Mouse (Mus musculus) midbrain, embryonic 14.5 days (tissue): ENCODE results near the gene Slc6a1. TPM values are rescaled to one million over a fixed set of nuclear protein-coding genes. Genes with fewer than 3 reads are reported as not detected.
A peak's percentile ranks its signal among the peaks of the same experiment; 100 is the strongest.

Experiments used
- ATAC-seq: fragments of 200-750 bp; cut with Nextera tagmentation; 2 replicates; pipeline ENCODE4 v1.8.0; 2017; ENCODE audit warnings: moderate number of reproducible peaks, moderate library complexity; ENCODE audit not compliant: low FRiP score, low TSS enrichment
- DNase-seq: peaks from one replicate; pipeline ENCODE4 v3.0.0-alpha.2; 2015
- H3K27ac ChIP-seq: fragments of 300-500 bp; sonication (generic); replicated peaks from 2 replicates; pipeline ENCODE4 v1.5.1; 2014; ENCODE audit warnings: mild to moderate bottlenecking, low read depth, low read length, moderate library complexity
- H3K27me3 ChIP-seq: fragments of 300-500 bp; sonication (generic); 2 replicates; pipeline ENCODE4 v1.6.1; 2014; ENCODE audit warnings: low read length, control low read depth, mixed read lengths; ENCODE audit not compliant: control insufficient read depth, insufficient read depth
- H3K36me3 ChIP-seq: fragments of 300-500 bp; sonication (generic); 2 replicates; pipeline ENCODE4 v1.6.1; 2014; ENCODE audit warnings: low read length, control low read depth; ENCODE audit not compliant: control insufficient read depth, insufficient read depth
- H3K4me1 ChIP-seq: fragments of 300-500 bp; sonication (generic); 2 replicates; pipeline ENCODE4 v1.6.1; 2014; ENCODE audit warnings: mild to moderate bottlenecking, antibody characterized with exemption, low read length, control low read depth; ENCODE audit not compliant: control insufficient read depth, insufficient read depth
- H3K4me2 ChIP-seq: fragments of 300-500 bp; sonication (generic); 2 replicates; pipeline ENCODE4 v1.6.1; 2014; ENCODE audit warnings: mild to moderate bottlenecking, low read length, moderate library complexity
- H3K4me3 ChIP-seq: fragments of 300-500 bp; sonication (generic); replicated peaks from 2 replicates; pipeline ENCODE4 v1.5.1; 2014; ENCODE audit warnings: low read depth, low read length
- H3K9ac ChIP-seq: fragments of 300-500 bp; sonication (generic); replicated peaks from 2 replicates; pipeline ENCODE4 v1.6.1; 2014; ENCODE audit warnings: mild to moderate bottlenecking, low read length, moderate library complexity
- H3K9me3 ChIP-seq: fragments of 300-500 bp; sonication (generic); 2 replicates; pipeline ENCODE4 v1.6.1; 2016; ENCODE audit warnings: low read length, control low read depth, mixed read lengths; ENCODE audit not compliant: control insufficient read depth
- WGBS: fragments of 180-500 bp; shearing (Covaris S2); extraction: QIAGEN DNeasy Blood & Tissue Kit; methylation state at CpG from one replicate; pipeline ENCODE4 v1.1.7; 2014; 5-methylcytosine and 5-hydroxymethylcytosine counted together
- polyA plus RNA-seq: library from polyadenylated mRNA; unstranded; fragments of >200 nt; fragmentation: Nextera tagmentation; extraction: Ambion mirVana; gene quantifications from 2 replicates; pipeline ENCODE4 v1.2.1, GENCODE M21; 2014

Gene Slc6a1
- polyA plus RNA-seq, 1 experiment from 2014 or later = 116 TPM

- Histone ChIP-seq H3K9ac (no peak overlapping the region), H3K36me3 (no peaks in the 10 kb centered on the region), H3K4me3 (no peak overlapping the region), H3K4me2 (no peak overlapping the region), H3K27ac (peak overlapping the region; percentile 20; the same call in 1 of the 2 replicates), H3K27me3 (no peaks in the 10 kb centered on the region), H3K9me3 (no peaks in the 10 kb centered on the region), H3K4me1 (peaks cover 18% of the 10 kb centered on the region)
- 61% methylated on average over 3 of the region's 3 CpGs for WGBS
- DNase-seq (no peak), ATAC-seq (no peak)
These were observed 18.4 kb upstream of the Slc6a1 start for GRCm38 (mm10) chr6:114264010-114264409.

GRCm38 (mm10) chr6:114264426-114264825 lies 18.0 kb upstream of the Slc6a1 start:
- Histone ChIP-seq H3K27ac (no peak overlapping the region), H3K4me2 (no peak overlapping the region), H3K27me3 (no peaks in the 10 kb centered on the region), H3K4me1 (peaks cover 16% of the 10 kb centered on the region; the same call in 1 of the 2 replicates), H3K4me3 (no peak overlapping the region), H3K36me3 (no peaks in the 10 kb centered on the region), H3K9me3 (no peaks in the 10 kb centered on the region), H3K9ac (no peak overlapping the region)
- ATAC-seq (no peak), DNase-seq (peak; percentile 57)
- WGBS = 62% methylated on average over 5 of the region's 5 CpGs

GRCm38 (mm10) chr6:114266273-114266672 lies 16.2 kb upstream of the Slc6a1 start:
- Histone ChIP-seq H3K4me1 (peaks cover 18% of the 10 kb centered on the region; the same call in 1 of the 2 replicates), H3K4me2 (no peak overlapping the region), H3K36me3 (no peaks in the 10 kb centered on the region), H3K9ac (no peak overlapping the region), H3K27ac (no peak overlapping the region), H3K4me3 (no peak overlapping the region), H3K9me3 (no peaks in the 10 kb centered on the region), H3K27me3 (no peaks in the 10 kb centered on the region)
- DNase-seq (no peak), ATAC-seq (no peak)

- WGBS = 29% methylated on average over 4 of the region's 4 CpGs
- no peaks in the 10 kb centered on the region for H3K27me3 ChIP-seq
- no peaks in the 10 kb centered on the region for H3K36me3 ChIP-seq
- no peak overlapping the region for H3K9ac ChIP-seq
- DNase-seq (no peak), ATAC-seq (no peak)
- H3K4me3 ChIP-seq = no peak overlapping the region
- H3K9me3 ChIP-seq = no peaks in the 10 kb centered on the region
- H3K27ac ChIP-seq = no peak overlapping the region
- no peak overlapping the region for H3K4me2 ChIP-seq
- H3K4me1 ChIP-seq = 0 out of 2 replicates have a peak, but pooled peaks cover 10% of the 10 kb centered on the region
These were observed 14.5 kb upstream of the Slc6a1 start for GRCm38 (mm10) chr6:114267979-114268378.

- DNase-seq = no peak
- Histone ChIP-seq H3K9ac (no peak overlapping the region), H3K27me3 (no peaks in the 10 kb centered on the region), H3K9me3 (no peaks in the 10 kb centered on the region), H3K4me2 (no peak overlapping the region), H3K36me3 (no peaks in the 10 kb centered on the region), H3K4me3 (no peak overlapping the region), H3K27ac (no peak overlapping the region), H3K4me1 (peaks cover 10% of the 10 kb centered on the region; the same call in 1 of the 2 replicates)
- no peak for ATAC-seq
- 89% methylated on average over 2 of the region's 2 CpGs for WGBS
These were observed 12.8 kb upstream of the Slc6a1 start for GRCm38 (mm10) chr6:114269589-114269988.

GRCm38 (mm10) chr6:114270799-114271198 lies 11.6 kb upstream of the Slc6a1 start:
- Histone ChIP-seq H3K4me1 (peaks cover 10% of the 10 kb centered on the region; the same call in 1 of the 2 replicates), H3K9me3 (no peaks in the 10 kb centered on the region), H3K27ac (no peak overlapping the region), H3K9ac (no peak overlapping the region), H3K36me3 (no peaks in the 10 kb centered on the region), H3K27me3 (no peaks in the 10 kb centered on the region), H3K4me3 (no peak overlapping the region), H3K4me2 (no peak overlapping the region)
- ATAC-seq (no peak), DNase-seq (no peak)
- WGBS = 71% methylated on average over 5 of the region's 5 CpGs

- 74% methylated on average over 15 of the region's 15 CpGs for WGBS
These were observed 10.2 kb upstream of the Slc6a1 start for GRCm38 (mm10) chr6:114272279-114272678.

GRCm38 (mm10) chr6:114273997-114274728 lies 8.3 kb upstream of the Slc6a1 start:
- ATAC-seq = peak; percentile 57; the same call in 1 of the 2 replicates
- no peak overlapping the region for H3K4me3 ChIP-seq
- H3K27ac ChIP-seq = 0 out of 2 replicates have a peak overlapping the region, but pooled peaks have one; percentile 41
- WGBS = 49% methylated on average over 14 of the region's 14 CpGs
- no peak overlapping the region for H3K9ac ChIP-seq
- peaks cover 10% of the 10 kb centered on the region; the same call in 1 of the 2 replicates for H3K4me1 ChIP-seq
- H3K27me3 ChIP-seq = no peaks in the 10 kb centered on the region
- H3K9me3 ChIP-seq = no peaks in the 10 kb centered on the region
- H3K4me2 ChIP-seq = no peak overlapping the region
- H3K36me3 ChIP-seq = no peaks in the 10 kb centered on the region
- DNase-seq = no peak

More at GRCm38 (mm10) chr6:114272279-114272678, 10.2 kb upstream of the Slc6a1 start:
- H3K4me2 ChIP-seq = no peak overlapping the region
- no peak overlapping the region for H3K4me3 ChIP-seq
- H3K4me1 ChIP-seq = peaks cover 10% of the 10 kb centered on the region; the same call in 1 of the 2 replicates
- H3K9me3 ChIP-seq = no peaks in the 10 kb centered on the region
- no peaks in the 10 kb centered on the region for H3K27me3 ChIP-seq
- no peaks in the 10 kb centered on the region for H3K36me3 ChIP-seq
- DNase-seq (no peak), ATAC-seq (no peak)
- H3K9ac ChIP-seq = no peak overlapping the region
- no peak overlapping the region for H3K27ac ChIP-seq

GRCm38 (mm10) chr6:114275800-114276199 lies 6.6 kb upstream of the Slc6a1 start:
- Histone ChIP-seq H3K27ac (no peak overlapping the region), H3K36me3 (no peaks in the 10 kb centered on the region), H3K4me1 (peaks cover 7% of the 10 kb centered on the region; the same call in 1 of the 2 replicates), H3K9me3 (no peaks in the 10 kb centered on the region), H3K9ac (no peak overlapping the region), H3K4me3 (no peak overlapping the region), H3K27me3 (no peaks in the 10 kb centered on the region), H3K4me2 (no peak overlapping the region)
- no peak for ATAC-seq
- no peak for DNase-seq
- 55% methylated on average over 8 of the region's 8 CpGs for WGBS
